Mouse (Mus musculus) right cerebral cortex, postnatal 10 days (tissue): ENCODE results near the gene Olfr572.

Experiments used
- DNase-seq, 2 experiments: peaks; one replicate each; pipeline ENCODE4 v3.0.0; 2021; ENCODE audit warnings: low spot score in 2 of 2

Gene Olfr572

DNA sequence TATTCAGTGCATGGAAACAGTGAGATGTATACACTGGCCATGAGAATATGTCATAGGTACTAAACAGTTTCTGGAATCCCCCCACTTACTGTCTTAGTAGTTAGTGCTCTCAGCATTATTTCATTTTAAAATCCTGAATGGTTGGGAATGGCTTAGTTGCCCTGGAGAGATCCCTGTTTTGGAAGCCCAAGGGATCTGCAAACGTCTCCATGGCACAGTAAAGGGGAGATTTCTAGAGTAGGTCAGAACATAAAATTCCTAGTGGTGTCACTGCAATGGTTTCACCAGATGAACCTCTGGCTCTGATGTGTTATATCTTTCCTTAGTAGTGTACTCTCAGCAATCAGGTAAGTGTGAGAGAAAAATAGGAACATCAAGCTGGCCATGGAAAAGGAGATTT is at the start of gene Olfr572:
Olfr572 (plus strand) TSS at position 301 of the 400 bp plus-strand sequence.
- DNase-seq: no peak

DNA sequence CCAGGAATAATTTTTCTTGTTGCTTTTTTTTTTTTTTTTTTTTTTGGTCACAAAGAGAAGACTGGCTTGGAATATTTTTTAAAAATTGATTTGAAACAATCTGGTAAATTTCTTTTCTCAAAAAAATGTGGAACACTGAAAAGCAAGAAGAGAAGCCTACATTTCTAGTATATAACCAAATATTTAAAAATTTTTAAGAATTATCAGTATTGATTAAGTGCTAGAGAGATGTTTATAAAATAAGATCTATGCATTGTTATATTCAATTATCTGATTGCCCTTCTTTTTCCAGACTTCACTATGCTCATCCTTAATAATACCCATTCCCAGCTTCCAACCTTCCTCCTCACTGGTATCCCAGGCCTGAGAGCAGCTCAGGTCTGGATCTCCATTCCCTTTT is 47.4 kb upstream of the Olfr572 start, which contains the start of gene Olfr568:
Olfr568 (plus strand) TSS at position 301 of the 400 bp plus-strand sequence.
- DNase-seq: no peak

DNA sequence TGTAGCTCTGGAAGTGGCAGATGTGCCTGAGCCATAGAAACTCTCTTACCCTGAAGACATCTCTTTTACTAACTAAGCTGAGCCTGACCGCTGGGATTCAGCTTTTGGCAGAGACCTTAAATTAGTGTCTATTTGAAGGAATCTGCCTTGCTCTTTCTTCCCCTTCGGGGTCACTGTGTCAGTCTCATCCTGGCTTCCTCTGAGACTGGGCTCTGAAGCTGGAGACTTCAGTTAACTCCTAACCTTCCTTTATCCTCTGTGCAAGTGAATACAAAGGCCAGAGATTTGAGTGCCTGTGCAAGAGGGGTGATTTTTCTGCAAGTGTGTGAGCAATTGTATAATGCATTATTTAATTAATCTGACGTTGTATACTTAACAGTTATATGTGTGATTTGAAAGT is 33.4 kb upstream of the Olfr572 start, which contains the start of gene Olfr569:
Olfr569 (minus strand) TSS at position 101 of the 400 bp plus-strand sequence.
- no peak for DNase-seq

DNA sequence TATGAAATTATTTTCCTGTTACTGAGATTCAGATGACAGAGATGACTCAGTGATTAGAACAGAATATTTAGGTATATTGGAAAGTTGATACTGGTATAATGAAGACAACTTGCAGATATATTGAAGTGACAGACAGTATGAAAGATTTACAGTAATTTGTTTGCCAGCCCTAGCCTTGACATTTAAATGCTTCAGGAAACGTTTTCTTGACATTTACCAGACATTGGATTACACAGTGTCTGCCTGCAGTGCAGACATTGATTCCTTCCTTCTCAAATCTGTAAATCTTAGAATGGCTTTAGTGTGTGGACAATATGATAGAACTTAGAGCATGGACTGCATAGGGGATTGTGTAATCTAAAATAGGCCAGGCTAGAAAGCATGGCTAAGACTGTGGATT is 8.9 kb upstream of the Olfr572 start:
- no peak for DNase-seq

DNA sequence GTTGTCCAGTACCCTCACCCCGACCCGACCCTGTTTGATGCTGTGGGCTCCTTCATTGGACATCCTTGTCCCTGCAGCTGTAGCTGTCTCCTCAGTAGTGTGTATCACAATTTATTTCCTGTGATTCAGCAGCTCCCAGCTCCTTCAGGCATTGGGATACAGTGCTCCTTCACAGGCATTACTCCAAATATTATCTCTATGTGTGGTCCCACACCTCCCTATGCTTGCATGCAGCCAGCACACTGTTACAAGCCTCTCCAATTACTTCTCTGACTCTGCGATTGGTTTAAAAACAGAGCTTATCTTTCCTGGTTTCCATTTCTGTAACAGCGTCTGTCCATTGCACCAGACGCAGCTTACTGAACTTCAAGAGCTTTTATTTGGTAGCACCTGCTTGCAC is 7.8 kb upstream of the Olfr572 start:
- no peak for DNase-seq

DNA sequence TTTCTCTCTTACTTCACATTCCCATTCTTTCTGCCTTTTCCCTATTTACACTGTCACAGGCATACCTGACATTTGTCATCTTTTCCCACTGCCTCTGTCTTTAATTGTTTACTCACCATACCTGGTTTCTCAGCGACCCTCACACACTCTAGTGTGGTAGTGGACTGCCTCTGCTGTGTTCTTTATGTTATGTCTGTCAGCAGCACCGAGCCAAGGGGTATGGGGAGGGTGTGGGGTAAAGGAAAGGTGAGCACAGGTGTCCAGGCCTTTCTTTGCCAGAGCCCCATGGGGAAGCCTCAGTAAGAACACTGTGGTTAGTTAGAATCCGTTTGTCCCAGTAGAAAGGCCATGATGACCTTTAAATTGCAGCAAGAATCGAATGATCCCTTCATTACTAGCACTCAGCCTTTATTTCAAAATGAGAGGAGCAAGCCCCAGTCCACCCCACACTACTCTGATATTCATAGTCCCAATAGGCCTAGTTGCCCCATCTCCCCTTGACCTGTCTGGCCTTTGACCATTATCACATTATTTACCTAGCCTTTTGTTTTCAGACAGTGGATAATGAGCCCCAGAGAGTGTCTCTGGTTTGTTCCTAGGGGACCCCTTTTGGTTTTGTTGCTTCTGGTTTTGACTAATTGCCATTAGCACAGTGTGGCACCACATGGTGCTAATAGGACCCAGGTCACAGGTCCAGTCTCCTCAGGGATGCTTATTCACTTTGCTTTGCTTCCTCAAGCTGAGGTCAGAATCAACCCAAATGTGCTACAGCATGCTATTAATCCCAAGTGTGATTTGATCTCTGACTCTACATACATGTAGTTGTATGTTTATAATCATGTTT is 7.0 kb upstream of the Olfr572 start, which contains the start of gene Olfr571:
Olfr571 (minus strand) TSS at position 505 of the 844 bp plus-strand sequence.
- no peak for DNase-seq

DNA sequence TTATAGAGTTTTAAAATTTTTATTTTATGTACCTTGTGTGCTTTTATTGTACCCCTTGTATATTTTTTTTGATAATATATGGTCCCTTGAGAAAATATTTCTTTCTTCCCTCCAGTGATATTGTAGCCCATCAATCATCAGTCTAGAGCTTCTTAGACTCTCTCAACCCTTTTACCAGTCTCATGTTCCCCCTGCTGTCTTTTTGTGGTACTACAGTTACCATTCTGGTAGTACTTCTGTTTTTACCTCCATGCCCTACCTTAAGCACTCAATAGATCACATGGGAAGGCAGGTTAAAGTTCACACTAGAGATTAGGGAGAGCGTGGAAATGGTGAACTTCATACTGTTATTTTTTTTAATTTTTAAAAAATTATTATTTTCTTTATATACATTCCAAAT is 4.6 kb upstream of the Olfr572 start:
- no peak for DNase-seq

DNA sequence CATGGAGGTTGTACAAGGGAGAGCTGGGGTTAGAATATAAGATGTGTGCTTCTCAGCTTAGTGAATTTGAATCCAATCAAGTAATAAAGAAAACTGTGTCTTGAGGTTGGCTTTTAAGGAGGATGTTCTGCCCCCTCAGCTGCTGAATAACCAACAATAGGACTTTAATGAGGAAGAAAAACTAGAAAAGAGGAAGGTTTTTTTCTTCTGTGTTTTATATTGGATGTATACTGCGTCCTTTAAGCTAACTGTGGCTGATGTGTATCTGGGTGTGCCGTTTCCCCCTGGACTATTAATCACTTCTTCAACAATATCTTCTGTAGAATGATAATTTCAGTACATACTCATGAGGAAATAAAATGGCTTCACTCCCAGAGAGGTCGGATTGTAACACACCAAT is 2.9 kb downstream of the Olfr572 start:
- no peak for DNase-seq

DNA sequence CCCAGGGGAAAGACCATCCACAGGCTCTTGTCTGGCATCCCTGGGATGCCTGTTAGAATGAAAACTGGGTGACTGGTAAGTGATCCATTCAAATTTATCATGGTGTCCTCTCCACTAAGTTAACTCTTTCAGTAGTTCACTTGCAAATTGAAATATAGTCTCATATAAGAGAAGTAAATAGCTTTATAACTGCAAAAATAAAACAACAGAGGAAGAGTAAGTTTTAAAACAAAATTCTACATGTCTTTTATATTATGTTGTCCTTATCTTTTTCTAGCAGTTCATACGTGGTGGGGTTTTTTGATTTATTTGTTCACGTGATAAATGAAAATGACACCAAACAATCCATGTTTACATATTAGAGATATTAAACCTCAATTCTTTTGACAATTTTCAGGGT is 18.3 kb downstream of the Olfr572 start, which contains the start of gene Olfr573-ps1:
Olfr573-ps1 (minus strand) TSS at position 101 of the 400 bp plus-strand sequence.
- no peak for DNase-seq

DNA sequence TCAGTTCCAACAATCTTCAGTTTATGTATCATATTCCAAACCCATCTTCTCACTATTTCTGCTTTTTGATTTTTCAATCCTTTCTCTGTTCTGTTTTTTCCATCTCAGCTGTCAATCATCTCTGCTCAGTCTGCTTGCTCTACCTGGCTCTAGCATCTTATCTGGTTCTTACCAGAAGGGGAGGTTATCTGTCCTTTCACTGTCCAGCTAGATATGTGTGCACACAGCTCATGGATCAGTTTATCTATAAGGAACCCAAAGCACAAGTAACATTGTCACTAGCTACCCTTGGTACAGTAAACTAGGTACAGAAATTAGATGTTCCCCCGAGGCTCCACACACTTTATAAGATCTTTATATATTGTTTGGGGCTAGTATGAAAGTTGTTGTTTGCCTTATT is 19.2 kb downstream of the Olfr572 start:
- no peak for DNase-seq

DNA sequence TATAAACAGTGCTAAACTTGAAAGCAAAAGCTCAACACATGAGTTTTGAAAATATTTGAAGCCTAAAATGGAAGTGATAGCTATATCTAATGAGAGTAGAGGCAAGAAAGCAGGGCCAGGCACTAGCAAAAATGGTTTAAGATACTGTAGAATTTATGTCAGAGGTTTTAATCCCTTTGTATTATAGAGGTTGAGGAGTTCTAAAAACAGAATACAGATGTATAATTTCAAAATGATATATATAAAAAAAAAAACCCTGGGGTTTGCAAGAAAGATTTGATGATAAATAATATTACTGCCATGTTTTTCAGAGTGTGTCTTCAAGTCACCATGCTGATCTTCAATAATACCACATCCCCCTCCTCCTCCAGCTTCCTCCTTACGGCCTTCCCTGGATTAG is 24.0 kb downstream of the Olfr572 start, which contains the start of gene Olfr574:
Olfr574 (plus strand) TSS at position 301 of the 400 bp plus-strand sequence.
- DNase-seq: no peak

DNA sequence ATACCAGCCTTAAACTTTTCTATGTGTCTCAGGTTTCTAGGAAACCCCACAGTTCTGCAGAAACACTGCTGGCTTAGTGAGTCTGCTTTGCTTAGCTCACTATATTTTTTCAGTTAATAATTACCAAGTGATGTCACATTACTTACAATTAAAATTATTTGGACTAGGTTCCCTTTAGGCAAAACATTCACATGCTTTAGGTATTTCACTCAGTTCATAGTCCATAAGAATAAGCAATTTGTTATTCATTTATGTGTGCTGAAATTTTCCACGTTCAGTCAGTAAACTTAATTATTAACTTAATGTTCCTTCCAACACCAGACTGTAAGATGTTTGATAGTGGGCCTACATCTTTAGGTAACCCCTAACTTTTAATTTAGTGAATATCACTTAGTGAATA is 26.5 kb downstream of the Olfr572 start:
- no peak for DNase-seq

DNA sequence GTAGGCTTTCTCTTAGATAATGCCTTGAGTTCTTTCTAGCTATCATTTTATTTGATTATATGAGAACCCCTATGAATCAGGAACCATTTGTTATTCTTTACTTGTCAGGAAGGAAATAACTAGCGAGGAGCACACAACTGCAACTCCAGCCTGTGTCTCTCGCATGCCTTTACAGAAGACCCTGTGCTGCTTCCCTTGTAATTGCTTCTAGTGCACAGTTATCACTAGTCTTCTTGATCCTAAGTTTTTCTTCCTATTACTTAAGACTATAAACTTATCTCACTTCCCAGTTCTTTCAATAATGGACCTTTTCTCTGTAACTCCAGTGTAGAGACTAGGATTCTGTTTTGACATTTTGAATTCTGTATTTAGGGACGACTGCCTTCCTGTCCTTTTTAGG is 33.9 kb downstream of the Olfr572 start:
- DNase-seq: no peak

DNA sequence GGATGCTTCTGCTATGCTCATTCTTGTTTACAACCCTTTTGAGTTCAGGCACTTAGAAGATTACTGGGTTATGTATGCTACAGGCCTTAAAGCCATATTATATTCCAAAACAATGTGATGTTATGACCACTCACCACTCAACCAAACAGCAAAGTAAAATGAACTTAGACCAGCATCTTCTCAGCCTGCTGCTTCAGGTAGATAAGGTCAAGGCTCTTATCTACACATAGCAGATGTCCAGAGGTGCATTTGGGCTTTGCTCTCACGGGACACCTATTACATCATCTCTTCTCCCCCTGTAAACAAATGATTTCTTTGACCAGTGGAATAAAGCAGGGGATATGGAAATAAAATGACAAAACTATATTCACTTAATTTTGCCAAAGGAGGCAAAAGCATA is 34.4 kb downstream of the Olfr572 start, which contains the start of gene Olfr575:
Olfr575 (minus strand) TSS at position 183 of the 400 bp plus-strand sequence.
- no peak for DNase-seq

DNA sequence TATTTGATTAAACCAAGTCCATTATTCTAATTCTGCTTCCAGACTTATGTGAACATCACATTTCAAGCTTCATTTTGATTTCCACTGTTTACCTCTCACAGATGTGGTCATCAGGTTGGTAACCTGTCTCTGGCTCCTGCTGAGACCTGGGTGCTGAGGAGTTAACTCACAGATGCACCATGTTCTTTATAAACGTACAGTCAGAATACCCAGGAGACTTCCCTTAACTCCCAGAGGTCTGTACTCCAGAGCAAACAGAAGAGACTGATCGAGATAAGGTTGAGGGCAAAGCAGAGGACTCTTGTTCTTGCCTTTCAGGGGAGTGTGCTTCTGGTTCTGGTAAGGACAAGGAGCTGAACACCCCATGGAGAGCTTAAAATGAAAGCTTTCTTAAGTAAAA is 38.2 kb downstream of the Olfr572 start, which contains the start of gene Olfr576:
Olfr576 (plus strand) TSS at position 301 of the 400 bp plus-strand sequence.
- no peak for DNase-seq

DNA sequence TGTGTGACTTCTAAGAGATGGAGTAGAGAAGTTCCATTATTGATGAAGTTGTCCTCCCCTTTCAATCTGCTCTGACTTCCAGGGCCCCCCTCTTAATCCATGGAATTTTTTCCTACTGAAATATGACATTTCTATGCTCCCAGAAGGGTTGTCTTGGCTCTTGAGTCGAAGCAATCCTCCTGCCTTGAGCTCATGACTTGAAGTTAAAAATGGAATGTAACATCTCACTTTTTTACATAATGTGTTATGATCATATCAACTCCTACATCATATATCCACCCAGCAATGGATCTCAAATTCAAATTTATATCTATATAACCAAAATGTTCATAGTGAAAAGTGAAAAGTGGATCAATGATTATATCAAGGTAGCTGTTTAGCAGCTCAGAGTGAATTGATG is 50.2 kb downstream of the Olfr572 start:
- no peak for DNase-seq

DNA sequence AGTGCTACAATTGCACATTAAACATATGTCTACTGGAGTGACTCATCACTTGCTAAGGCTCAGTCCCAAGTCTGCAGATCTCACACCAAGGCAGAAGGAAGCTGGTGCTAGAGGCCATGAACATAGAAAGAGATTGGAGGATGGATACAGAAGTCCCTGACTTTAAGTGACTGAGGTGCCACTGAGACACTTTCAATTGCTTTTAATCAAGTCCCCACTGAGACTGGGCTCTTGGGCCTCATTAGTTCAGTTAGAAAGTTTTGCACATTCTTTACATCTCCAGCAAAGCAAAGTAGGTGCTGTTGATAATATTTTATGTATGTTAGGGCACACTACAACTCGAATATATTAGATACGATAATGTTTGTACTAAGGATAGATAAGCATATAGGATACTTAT is 51.6 kb downstream of the Olfr572 start, which contains the start of gene Olfr577:
Olfr577 (minus strand) TSS at position 101 of the 400 bp plus-strand sequence.
- no peak for DNase-seq
